Mouse (Mus musculus) forebrain, embryonic 13.5 days (tissue): ENCODE results near the gene Gabrr3. TPM values are rescaled to one million over a fixed set of nuclear protein-coding genes. Genes with fewer than 3 reads are reported as not detected.

Source experiments
- ATAC-seq: fragments of 200-750 bp; cut with Nextera tagmentation; 2 replicates; pipeline ENCODE4 v1.8.0; 2017
- H3K27ac ChIP-seq: fragments of 300-500 bp; sonication (generic); 2 replicates; pipeline ENCODE4 v1.5.1; 2015; ENCODE audit warnings: inconsistent platforms, mild to moderate bottlenecking, moderate library complexity
- H3K27me3 ChIP-seq: fragments of 300-500 bp; sonication (generic); 2 replicates; pipeline ENCODE4 v1.6.1; 2015; ENCODE audit warnings: mild to moderate bottlenecking, inconsistent platforms
- H3K36me3 ChIP-seq: fragments of 300-500 bp; sonication (generic); 2 replicates; pipeline ENCODE4 v1.6.1; 2015; ENCODE audit warnings: mild to moderate bottlenecking, inconsistent platforms; ENCODE audit not compliant: poor library complexity, severe bottlenecking
- H3K4me1 ChIP-seq: fragments of 300-500 bp; sonication (generic); 2 replicates; pipeline ENCODE4 v1.6.1; 2015; ENCODE audit warnings: inconsistent platforms
- H3K4me2 ChIP-seq: fragments of 300-500 bp; sonication (generic); 2 replicates; pipeline ENCODE4 v1.6.1; 2015; ENCODE audit warnings: inconsistent platforms, mild to moderate bottlenecking, moderate library complexity
- H3K4me3 ChIP-seq: fragments of 300-500 bp; sonication (generic); 2 replicates; pipeline ENCODE4 v1.5.1; 2015; ENCODE audit warnings: mild to moderate bottlenecking, inconsistent platforms
- H3K9ac ChIP-seq: fragments of 300-500 bp; sonication (generic); 2 replicates; pipeline ENCODE4 v1.6.1; 2015; ENCODE audit warnings: mild to moderate bottlenecking, inconsistent platforms
- H3K9me3 ChIP-seq: fragments of 300-500 bp; sonication (generic); replicated peaks from 2 replicates; pipeline ENCODE4 v1.6.1; 2016; ENCODE audit warnings: inconsistent platforms
- WGBS: fragments of 180-500 bp; shearing (Covaris S2); methylation state at CpG from one replicate; pipeline ENCODE4 v1.1.7; 2015; 5-methylcytosine and 5-hydroxymethylcytosine counted together
- polyA plus RNA-seq: library from polyadenylated mRNA; unstranded; fragments of >200 nt; fragmentation: Nextera tagmentation; extraction: Ambion mirVana; gene quantifications from 2 replicates; pipeline ENCODE4 v1.2.1, GENCODE M21; 2015

Gabrr3 gene
- polyA plus RNA-seq, 1 experiment from 2014 or later = 0.06 TPM

- Histone ChIP-seq H3K9ac (0 out of 2 replicates have a peak overlapping the region, but pooled peaks have one; percentile 65), H3K4me1 (peaks cover 12% of the 10 kb centered on the region), H3K4me3 (peak overlapping the region; percentile 62), H3K9me3 (no peaks in the 10 kb centered on the region), H3K4me2 (peak overlapping the region; percentile 74), H3K27me3 (no peaks in the 10 kb centered on the region), H3K27ac (no peak overlapping the region), H3K36me3 (peaks cover 8% of the 10 kb centered on the region; the same call in 1 of the 2 replicates)
- 51% methylated on average over 6 of the region's 6 CpGs for WGBS
- no peak for ATAC-seq
Observed at GRCm38 (mm10) chr16:59472546-59472945, 65.4 kb downstream of the Gabrr3 start.

DNA sequence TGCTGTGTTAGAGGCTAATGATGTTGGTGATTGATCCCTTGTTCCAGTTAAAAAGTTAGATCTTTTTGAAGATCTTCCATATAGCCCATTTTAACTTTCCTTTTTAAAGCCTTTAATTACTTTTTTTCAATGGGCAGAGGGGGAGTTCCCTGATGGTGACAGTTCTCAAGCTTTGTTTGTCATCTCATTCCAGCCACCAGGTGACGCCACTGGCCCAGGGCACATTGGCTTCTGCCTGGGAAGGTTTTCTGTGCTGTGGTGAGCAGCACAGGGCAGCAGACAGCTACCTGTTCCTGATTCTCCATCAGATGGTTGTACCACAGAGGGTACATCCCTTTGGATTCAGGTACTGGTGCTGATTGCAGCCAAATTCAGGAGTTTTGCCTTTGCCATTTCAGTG, 67.7 kb downstream of the Gabrr3 start:
- Histone ChIP-seq H3K4me3 (no peak overlapping the region), H3K4me1 (peaks cover 12% of the 10 kb centered on the region), H3K27me3 (no peaks in the 10 kb centered on the region), H3K9me3 (no peaks in the 10 kb centered on the region), H3K27ac (no peak overlapping the region), H3K4me2 (no peak overlapping the region), H3K9ac (no peak overlapping the region), H3K36me3 (peaks cover 17% of the 10 kb centered on the region; the same call in 1 of the 2 replicates)
- 21% methylated on average over 1 of the region's 1 CpGs for WGBS
- ATAC-seq = 0 out of 2 replicates have a peak, but pooled peaks have one; percentile 11

DNA sequence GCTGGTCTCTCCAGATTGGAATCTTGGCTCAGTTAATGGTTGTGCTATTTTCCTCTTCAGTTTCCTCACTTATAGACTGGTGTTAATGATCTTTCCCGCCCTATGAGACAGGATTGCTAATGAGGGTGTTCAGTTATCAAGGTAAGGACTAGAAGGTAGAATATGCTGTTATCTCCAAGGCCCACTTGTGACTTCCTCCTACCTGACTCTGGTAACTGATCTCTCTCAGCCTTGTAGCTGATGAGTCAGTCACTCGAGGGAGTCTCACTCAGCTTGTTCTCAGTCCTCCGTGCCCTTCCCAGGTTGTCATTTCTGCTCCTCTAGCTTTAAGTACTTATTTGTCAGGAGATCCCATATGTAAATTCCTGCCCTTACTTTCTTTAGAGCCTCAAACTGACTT, 70.8 kb downstream of the Gabrr3 start:
- Histone ChIP-seq H3K9me3 (no peaks in the 10 kb centered on the region), H3K36me3 (peaks cover 20% of the 10 kb centered on the region; the same call in 1 of the 2 replicates), H3K9ac (no peak overlapping the region), H3K27ac (no peak overlapping the region), H3K4me2 (no peak overlapping the region), H3K4me1 (no peaks in the 10 kb centered on the region), H3K4me3 (no peak overlapping the region), H3K27me3 (no peaks in the 10 kb centered on the region)
- 90% methylated on average over 3 of the region's 3 CpGs for WGBS
- ATAC-seq = no peak

DNA sequence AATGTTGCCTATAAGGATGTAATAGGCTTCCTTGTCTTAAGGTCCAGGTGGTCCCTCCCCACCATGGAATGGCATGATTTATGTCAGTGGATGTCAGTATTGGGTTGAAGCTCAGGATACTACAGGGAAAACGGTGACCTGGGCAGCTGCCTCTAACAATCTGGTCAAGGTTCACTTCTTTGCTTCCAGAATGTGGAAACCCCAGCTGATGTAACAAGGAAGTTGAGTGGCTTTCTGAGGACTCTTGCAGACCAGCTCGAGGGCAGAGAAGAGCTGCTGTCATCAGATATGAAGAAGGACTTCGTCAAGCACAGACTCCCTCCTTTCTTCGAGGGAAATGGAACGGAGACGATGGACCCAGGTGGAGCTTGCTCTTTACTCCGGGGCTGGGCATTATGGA, 80.1 kb downstream of the Gabrr3 start:
- H3K27ac ChIP-seq = no peak overlapping the region
- no peaks in the 10 kb centered on the region for H3K27me3 ChIP-seq
- no peak for ATAC-seq
- no peak overlapping the region for H3K9ac ChIP-seq
- WGBS = 96% methylated on average over 7 of the region's 7 CpGs
- peaks cover 46% of the 10 kb centered on the region for H3K36me3 ChIP-seq
- H3K4me3 ChIP-seq = no peak overlapping the region
- H3K4me2 ChIP-seq = no peak overlapping the region
- H3K4me1 ChIP-seq = no peaks in the 10 kb centered on the region
- H3K9me3 ChIP-seq = no peaks in the 10 kb centered on the region

GRCm38 (mm10) chr16:59487975-59488548, 80.9 kb downstream of the Gabrr3 start:
- Histone ChIP-seq H3K4me1 (no peaks in the 10 kb centered on the region), H3K4me2 (no peak overlapping the region), H3K9ac (no peak overlapping the region), H3K4me3 (no peak overlapping the region), H3K27ac (no peak overlapping the region), H3K36me3 (peaks cover 54% of the 10 kb centered on the region), H3K27me3 (no peaks in the 10 kb centered on the region), H3K9me3 (no peaks in the 10 kb centered on the region)
- WGBS = 97% methylated on average over 9 of the region's 9 CpGs
- ATAC-seq = no peak

GRCm38 (mm10) chr16:59493199-59493598, 86.1 kb downstream of the Gabrr3 start:
- ATAC-seq = no peak
- H3K27ac ChIP-seq = no peak overlapping the region
- H3K4me3 ChIP-seq = no peak overlapping the region
- H3K4me1 ChIP-seq = no peaks in the 10 kb centered on the region
- no peaks in the 10 kb centered on the region for H3K27me3 ChIP-seq
- H3K4me2 ChIP-seq = no peak overlapping the region
- H3K9ac ChIP-seq = no peak overlapping the region
- no peaks in the 10 kb centered on the region for H3K9me3 ChIP-seq
- H3K36me3 ChIP-seq = peaks cover 33% of the 10 kb centered on the region
- WGBS = 91% methylated on average over 14 of the region's 14 CpGs

GRCm38 (mm10) chr16:59497947-59498346, 90.8 kb downstream of the Gabrr3 start:
- Histone ChIP-seq H3K27me3 (no peaks in the 10 kb centered on the region), H3K4me2 (no peak overlapping the region), H3K4me3 (no peak overlapping the region), H3K36me3 (peaks cover 5% of the 10 kb centered on the region; the same call in 1 of the 2 replicates), H3K4me1 (no peaks in the 10 kb centered on the region), H3K27ac (no peak overlapping the region), H3K9ac (no peak overlapping the region), H3K9me3 (no peaks in the 10 kb centered on the region)
- WGBS = 79% methylated on average over 1 of the region's 1 CpGs
- no peak for ATAC-seq

DNA sequence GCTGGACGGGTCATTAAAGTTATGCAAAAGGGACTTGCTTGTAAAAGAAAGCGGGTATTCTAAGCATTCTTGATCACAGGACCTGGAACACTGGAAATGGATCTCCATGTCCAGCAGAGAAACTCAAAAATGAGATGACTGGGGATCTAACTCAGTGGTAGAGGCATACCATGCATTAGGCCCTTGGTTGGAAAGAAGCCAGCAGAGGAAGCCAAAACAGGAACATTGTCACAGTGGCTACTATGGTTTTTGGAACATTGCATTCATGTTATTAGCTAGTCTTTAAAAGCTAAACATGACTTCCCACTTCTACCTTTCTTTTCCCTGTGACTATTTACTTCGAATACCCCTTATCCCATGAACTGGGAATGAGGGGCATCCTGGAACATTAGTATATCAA, 92.0 kb downstream of the Gabrr3 start:
- H3K36me3 ChIP-seq = no peaks in the 10 kb centered on the region
- H3K4me3 ChIP-seq = no peak overlapping the region
- ATAC-seq = no peak
- no peak overlapping the region for H3K4me2 ChIP-seq
- H3K9me3 ChIP-seq = no peaks in the 10 kb centered on the region
- H3K9ac ChIP-seq = no peak overlapping the region
- 92% methylated on average over 3 of the region's 3 CpGs for WGBS
- H3K27ac ChIP-seq = no peak overlapping the region
- no peaks in the 10 kb centered on the region for H3K27me3 ChIP-seq
- no peaks in the 10 kb centered on the region for H3K4me1 ChIP-seq

DNA sequence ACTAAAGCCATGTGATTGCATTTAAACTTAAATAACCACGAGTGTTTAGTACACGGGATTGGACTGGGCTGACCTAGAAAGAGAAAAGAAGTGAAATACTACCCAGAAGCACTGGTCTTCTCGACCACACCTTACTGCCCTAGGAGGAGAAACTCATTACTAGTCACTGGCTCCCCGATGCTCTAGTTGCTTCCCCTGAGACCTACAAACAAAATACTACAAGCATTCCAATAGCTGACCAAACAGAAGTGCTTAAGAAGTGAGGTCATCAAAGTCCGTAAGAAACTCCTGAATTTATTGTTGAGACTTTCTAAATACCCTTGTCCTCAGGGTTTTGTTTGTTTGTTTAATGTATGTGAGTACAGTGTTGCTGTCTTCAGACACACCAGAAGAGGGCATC, 102.7 kb downstream of the Gabrr3 start:
- no peak overlapping the region for H3K27ac ChIP-seq
- H3K4me3 ChIP-seq = no peak overlapping the region
- no peaks in the 10 kb centered on the region for H3K4me1 ChIP-seq
- H3K36me3 ChIP-seq = no peaks in the 10 kb centered on the region
- no peaks in the 10 kb centered on the region for H3K27me3 ChIP-seq
- WGBS = 87% methylated on average over 5 of the region's 5 CpGs
- no peak overlapping the region for H3K9ac ChIP-seq
- H3K9me3 ChIP-seq = no peaks in the 10 kb centered on the region
- ATAC-seq = no peak
- no peak overlapping the region for H3K4me2 ChIP-seq

Other genes starting within 250 kb of the Gabrr3 start
- gene Olfr196, start 236.9 kb upstream of the Gabrr3 start, polyA plus RNA-seq = not detected in 2 replicates
- gene Olfr198, start 203.8 kb upstream of the Gabrr3 start, polyA plus RNA-seq = not detected in 2 replicates
- not detected in 2 replicates for gene Olfr199, start 187.6 kb upstream of the Gabrr3 start, polyA plus RNA-seq
- gene Olfr201, start 134.7 kb upstream of the Gabrr3 start, polyA plus RNA-seq = not detected in 2 replicates
- not detected in 2 replicates for gene Olfr202, start 120.5 kb upstream of the Gabrr3 start, polyA plus RNA-seq
- gene Olfr203, start 108.5 kb upstream of the Gabrr3 start, polyA plus RNA-seq = not detected in 2 replicates
- gene Olfr204, start 89.1 kb upstream of the Gabrr3 start, polyA plus RNA-seq = not detected in 2 replicates
- gene Olfr205, start 76.2 kb upstream of the Gabrr3 start, polyA plus RNA-seq = not detected in 2 replicates
- gene Olfr206, start 58.1 kb upstream of the Gabrr3 start, polyA plus RNA-seq = not detected in 2 replicates
- not detected in 2 replicates for gene Olfr209, start 43.3 kb upstream of the Gabrr3 start, polyA plus RNA-seq
- 15.4 and 17.7 TPM in 2 replicates for gene Riox2, start 64.4 kb downstream of the Gabrr3 start, polyA plus RNA-seq
- gene Crybg3, start 193.6 kb downstream of the Gabrr3 start, polyA plus RNA-seq = 2.3 and 2.6 TPM in 2 replicates
- gene Arl6, start 232.1 kb downstream of the Gabrr3 start, polyA plus RNA-seq = 53.5 and 53.8 TPM in 2 replicates